Mouse (Mus musculus) testis, adult 2 months (tissue): ENCODE measurements around the gene Ap5s1.

Source experiments
- CTCF ChIP-seq: fragments of 200-500 bp; IDR thresholded peaks from 2 replicates; pipeline ENCODE4 v1.5.1; 2012; ENCODE audit warnings: low read depth, mild to moderate bottlenecking, inconsistent platforms, low read length, moderate library complexity; ENCODE audit not compliant: control insufficient read depth, insufficient read depth, insufficient replicate concordance
- POLR2A ChIP-seq: fragments of 200-500 bp; IDR thresholded peaks from 2 replicates; pipeline ENCODE4 v1.6.1; 2012; ENCODE audit warnings: low read depth, mild to moderate bottlenecking, inconsistent platforms, low read length, moderate library complexity; ENCODE audit not compliant: control insufficient read depth

DNA sequence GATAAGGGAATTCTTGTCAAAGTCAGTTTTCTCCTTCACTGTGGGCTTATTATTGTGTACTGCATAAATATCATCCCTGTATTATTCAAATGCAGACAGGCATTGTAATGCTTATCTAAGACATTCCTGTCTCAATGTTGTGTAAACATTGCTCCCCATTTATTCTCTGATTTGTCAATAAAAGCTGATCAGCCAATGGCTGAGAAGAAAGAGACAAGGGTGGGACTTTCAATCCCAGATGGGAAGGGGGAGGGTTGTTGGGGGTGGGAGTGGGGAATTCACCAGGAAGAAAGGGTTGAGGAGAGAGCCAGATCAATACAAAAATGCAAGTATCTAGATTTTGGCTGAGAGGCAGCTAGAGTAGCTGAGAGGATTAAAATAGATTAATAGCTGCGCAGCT, 38.0 kb upstream of the Ap5s1 start:
- TF ChIP-seq CTCF (no peak), POLR2A (no peak)
